Comparison of ENCODE assay signal across 8 mouse cellular contexts in genomic region chr17:45866876-45867652, GRCm38 (mm10).
A peak's percentile ranks its signal among the peaks of the same experiment; 100 is the strongest.
DNase-seq lines count a peak whose midpoint lies in the region; ATAC-seq lines count a peak whose summit lies in the region.

No protein-coding gene starts in this region.

- DNase-seq in kidney, adult 11 months, result peak; percentile 47
- DNase-seq in kidney, adult 18-20 months, result no peak
- peak; percentile 58 for DNase-seq in heart, postnatal 4 days
- DNase-seq in lung, postnatal 36 days, result peak; percentile 30
- DNase-seq in Muller cell, postnatal 12 days (ENCODE audit: inconsistent ontology term), result no peak
- no peak for DNase-seq in thymus, postnatal 36 days
- no peak for DNase-seq in frontal cortex, postnatal 25 days (ENCODE audit: low spot score in 2 of 2)

- peak; percentile 24 for ATAC-seq in common myeloid progenitor, adult 5-6 weeks (replicated peaks; ENCODE audit: low read depth, poor library complexity, severe bottlenecking)

Comparison
In these comparisons a context has a peak if more than half of its experiments do, and no peak if none do; other contexts are left out.
1. DNase-seq: peak in kidney, adult 11 months (single experiment), heart, postnatal 4 days (single experiment) and lung, postnatal 36 days (single experiment); none in kidney, adult 18-20 months (single experiment), Muller cell, postnatal 12 days (single experiment), thymus, postnatal 36 days (0 of 2) and frontal cortex, postnatal 25 days (0 of 2).